Mouse (Mus musculus) limb, embryonic 11.5 days (tissue): ENCODE measurements around the gene Npsr1. TPM values are rescaled to one million over a fixed set of nuclear protein-coding genes. Genes with fewer than 3 reads are reported as not detected.

Experiments used
- ATAC-seq: fragments of 200-750 bp; cut with Nextera tagmentation; 2 replicates; pipeline ENCODE4 v1.8.0; 2017; ENCODE audit warnings: low read depth; ENCODE audit not compliant: insufficient number of reproducible peaks, low FRiP score, low TSS enrichment
- DNase-seq: peaks from one replicate; pipeline ENCODE4 v3.0.0-alpha.2; 2015; ENCODE audit warnings: low spot score
- H3K27ac ChIP-seq: fragments of 300-500 bp; sonication (generic); replicated peaks from 2 replicates; pipeline ENCODE4 v1.5.1; 2014; ENCODE audit warnings: low read depth, mild to moderate bottlenecking, low read length
- H3K27me3 ChIP-seq: fragments of 300-500 bp; sonication (generic); 2 replicates; pipeline ENCODE4 v1.6.1; 2014; ENCODE audit warnings: mild to moderate bottlenecking, low read length, mixed read lengths; ENCODE audit not compliant: control insufficient read depth, insufficient read depth
- H3K36me3 ChIP-seq: fragments of 300-500 bp; sonication (generic); 2 replicates; pipeline ENCODE4 v1.6.1; 2014; ENCODE audit warnings: mild to moderate bottlenecking, low read length, moderate library complexity, mixed read lengths; ENCODE audit not compliant: control insufficient read depth, insufficient read depth
- H3K4me1 ChIP-seq: fragments of 300-500 bp; sonication (generic); 2 replicates; pipeline ENCODE4 v1.6.1; 2014; ENCODE audit warnings: low read length, mixed read lengths; ENCODE audit not compliant: control insufficient read depth, insufficient read depth
- H3K4me2 ChIP-seq: fragments of 300-500 bp; sonication (generic); 2 replicates; pipeline ENCODE4 v1.6.1; 2014; ENCODE audit warnings: low read depth, mild to moderate bottlenecking, moderate library complexity; ENCODE audit not compliant: severe bottlenecking
- H3K4me3 ChIP-seq: fragments of 300-500 bp; sonication (generic); 2 replicates; pipeline ENCODE4 v1.5.1; 2014; ENCODE audit warnings: low read depth, low read length
- H3K9ac ChIP-seq: fragments of 300-500 bp; sonication (generic); 2 replicates; pipeline ENCODE4 v1.6.1; 2014; ENCODE audit warnings: mild to moderate bottlenecking, low read length
- H3K9me3 ChIP-seq: fragments of 300-500 bp; sonication (generic); 2 replicates; pipeline ENCODE4 v1.6.1; 2016; ENCODE audit warnings: low read length; ENCODE audit not compliant: control insufficient read depth
- WGBS: fragments of 180-500 bp; shearing (Covaris S2); extraction: QIAGEN DNeasy Blood & Tissue Kit; methylation state at CpG from one replicate; pipeline ENCODE4 v1.1.7; 2014; 5-methylcytosine and 5-hydroxymethylcytosine counted together
- polyA plus RNA-seq: library from polyadenylated mRNA; unstranded; fragments of >200 nt; fragmentation: Nextera tagmentation; extraction: Ambion mirVana; gene quantifications from 2 replicates; pipeline ENCODE4 v1.2.1, GENCODE M21; 2014

The Npsr1 gene
- polyA plus RNA-seq, 1 experiment from 2014 or later, result not detected

GRCm38 (mm10) chr9:24302906-24303305, 205.1 kb downstream of the Npsr1 start:
- no peak overlapping the region for H3K4me2 ChIP-seq
- no peak overlapping the region for H3K4me3 ChIP-seq
- ATAC-seq (no peak), DNase-seq (no peak)
- H3K9ac ChIP-seq, result no peak overlapping the region
- H3K36me3 ChIP-seq, result no peaks in the 10 kb centered on the region
- no peak overlapping the region for H3K27ac ChIP-seq
- H3K4me1 ChIP-seq, result no peaks in the 10 kb centered on the region
- 89% methylated on average over 6 of the region's 6 CpGs for WGBS
- H3K9me3 ChIP-seq, result no peaks in the 10 kb centered on the region
- no peaks in the 10 kb centered on the region for H3K27me3 ChIP-seq

- Histone ChIP-seq H3K27me3 (no peaks in the 10 kb centered on the region), H3K36me3 (no peaks in the 10 kb centered on the region), H3K4me1 (no peaks in the 10 kb centered on the region), H3K9ac (no peak overlapping the region), H3K4me3 (no peak overlapping the region), H3K9me3 (no peaks in the 10 kb centered on the region), H3K4me2 (no peak overlapping the region), H3K27ac (no peak overlapping the region)
- WGBS, result 42% methylated on average over 5 of the region's 5 CpGs
- no peak for DNase-seq
- ATAC-seq, result no peak
These were observed 209.2 kb downstream of the Npsr1 start for GRCm38 (mm10) chr9:24306990-24307389.

GRCm38 (mm10) chr9:24307400-24307799, 209.6 kb downstream of the Npsr1 start:
- Histone ChIP-seq H3K27ac (no peak overlapping the region), H3K9me3 (no peaks in the 10 kb centered on the region), H3K27me3 (no peaks in the 10 kb centered on the region), H3K4me3 (no peak overlapping the region), H3K9ac (no peak overlapping the region), H3K4me2 (no peak overlapping the region), H3K36me3 (no peaks in the 10 kb centered on the region), H3K4me1 (no peaks in the 10 kb centered on the region)
- ATAC-seq (no peak), DNase-seq (no peak)
- WGBS, result 67% methylated on average over 3 of the region's 3 CpGs

- H3K36me3 ChIP-seq, result no peaks in the 10 kb centered on the region
- no peak overlapping the region for H3K27ac ChIP-seq
- H3K4me1 ChIP-seq, result no peaks in the 10 kb centered on the region
- DNase-seq (no peak), ATAC-seq (no peak)
- H3K27me3 ChIP-seq, result no peaks in the 10 kb centered on the region
- H3K9ac ChIP-seq, result no peak overlapping the region
- no peak overlapping the region for H3K4me3 ChIP-seq
- H3K9me3 ChIP-seq, result no peaks in the 10 kb centered on the region
- H3K4me2 ChIP-seq, result no peak overlapping the region
- 93% methylated on average over 2 of the region's 2 CpGs for WGBS
These were observed 218.0 kb downstream of the Npsr1 start for GRCm38 (mm10) chr9:24315835-24316234.

GRCm38 (mm10) chr9:24331661-24332060, 233.9 kb downstream of the Npsr1 start:
- no peak overlapping the region for H3K4me2 ChIP-seq
- no peaks in the 10 kb centered on the region for H3K4me1 ChIP-seq
- H3K27me3 ChIP-seq, result no peaks in the 10 kb centered on the region
- no peak overlapping the region for H3K9ac ChIP-seq
- ATAC-seq (no peak), DNase-seq (no peak)
- no peaks in the 10 kb centered on the region for H3K36me3 ChIP-seq
- no peaks in the 10 kb centered on the region for H3K9me3 ChIP-seq
- WGBS, result 79% methylated on average over 2 of the region's 2 CpGs
- no peak overlapping the region for H3K4me3 ChIP-seq
- no peak overlapping the region for H3K27ac ChIP-seq

- no peak for ATAC-seq
- no peak overlapping the region for H3K4me3 ChIP-seq
- no peak overlapping the region for H3K4me2 ChIP-seq
- H3K27me3 ChIP-seq, result no peaks in the 10 kb centered on the region
- H3K9me3 ChIP-seq, result no peaks in the 10 kb centered on the region
- WGBS, result 78% methylated on average over 3 of the region's 3 CpGs
- H3K27ac ChIP-seq, result no peak overlapping the region
- no peak for DNase-seq
- H3K36me3 ChIP-seq, result no peaks in the 10 kb centered on the region
- no peaks in the 10 kb centered on the region for H3K4me1 ChIP-seq
- H3K9ac ChIP-seq, result no peak overlapping the region
These were observed 243.5 kb downstream of the Npsr1 start for GRCm38 (mm10) chr9:24341321-24341720.

- H3K36me3 ChIP-seq, result no peaks in the 10 kb centered on the region
- no peak for ATAC-seq
- no peak overlapping the region for H3K27ac ChIP-seq
- no peak overlapping the region for H3K9ac ChIP-seq
- 42% methylated on average over 1 of the region's 1 CpGs for WGBS
- H3K4me3 ChIP-seq, result no peak overlapping the region
- no peaks in the 10 kb centered on the region for H3K9me3 ChIP-seq
- no peaks in the 10 kb centered on the region for H3K27me3 ChIP-seq
- no peaks in the 10 kb centered on the region for H3K4me1 ChIP-seq
- H3K4me2 ChIP-seq, result no peak overlapping the region
- DNase-seq, result no peak
These were observed 249.2 kb downstream of the Npsr1 start for GRCm38 (mm10) chr9:24347011-24347410.

GRCm38 (mm10) chr9:24349510-24349909, 251.7 kb downstream of the Npsr1 start:
- DNase-seq (no peak), ATAC-seq (no peak)
- H3K27ac ChIP-seq, result no peak overlapping the region
- H3K27me3 ChIP-seq, result no peaks in the 10 kb centered on the region
- H3K9me3 ChIP-seq, result no peaks in the 10 kb centered on the region
- WGBS, result 95% methylated on average over 2 of the region's 2 CpGs
- no peak overlapping the region for H3K9ac ChIP-seq
- no peaks in the 10 kb centered on the region for H3K4me1 ChIP-seq
- H3K4me3 ChIP-seq, result no peak overlapping the region
- no peaks in the 10 kb centered on the region for H3K36me3 ChIP-seq
- H3K4me2 ChIP-seq, result no peak overlapping the region

GRCm38 (mm10) chr9:24351402-24351801, 253.6 kb downstream of the Npsr1 start:
- no peaks in the 10 kb centered on the region for H3K27me3 ChIP-seq
- 81% methylated on average over 3 of the region's 3 CpGs for WGBS
- no peak for ATAC-seq

More at GRCm38 (mm10) chr9:24351402-24351801, 253.6 kb downstream of the Npsr1 start:
- H3K27ac ChIP-seq, result no peak overlapping the region
- DNase-seq, result no peak
- H3K36me3 ChIP-seq, result no peaks in the 10 kb centered on the region
- no peaks in the 10 kb centered on the region for H3K9me3 ChIP-seq
- no peak overlapping the region for H3K4me3 ChIP-seq
- H3K4me2 ChIP-seq, result no peak overlapping the region
- no peaks in the 10 kb centered on the region for H3K4me1 ChIP-seq
- H3K9ac ChIP-seq, result no peak overlapping the region
